Mouse (Mus musculus) fat pad, adult 2 months (tissue): ENCODE results near the gene Dnah2.

ENCODE experiments used
- DNase-seq: peaks from one replicate; pipeline ENCODE4 v3.0.0-alpha.2; 2011; ENCODE audit warnings: low read depth, low spot score; ENCODE audit errors: extremely low read depth

Dnah2 gene

DNA sequence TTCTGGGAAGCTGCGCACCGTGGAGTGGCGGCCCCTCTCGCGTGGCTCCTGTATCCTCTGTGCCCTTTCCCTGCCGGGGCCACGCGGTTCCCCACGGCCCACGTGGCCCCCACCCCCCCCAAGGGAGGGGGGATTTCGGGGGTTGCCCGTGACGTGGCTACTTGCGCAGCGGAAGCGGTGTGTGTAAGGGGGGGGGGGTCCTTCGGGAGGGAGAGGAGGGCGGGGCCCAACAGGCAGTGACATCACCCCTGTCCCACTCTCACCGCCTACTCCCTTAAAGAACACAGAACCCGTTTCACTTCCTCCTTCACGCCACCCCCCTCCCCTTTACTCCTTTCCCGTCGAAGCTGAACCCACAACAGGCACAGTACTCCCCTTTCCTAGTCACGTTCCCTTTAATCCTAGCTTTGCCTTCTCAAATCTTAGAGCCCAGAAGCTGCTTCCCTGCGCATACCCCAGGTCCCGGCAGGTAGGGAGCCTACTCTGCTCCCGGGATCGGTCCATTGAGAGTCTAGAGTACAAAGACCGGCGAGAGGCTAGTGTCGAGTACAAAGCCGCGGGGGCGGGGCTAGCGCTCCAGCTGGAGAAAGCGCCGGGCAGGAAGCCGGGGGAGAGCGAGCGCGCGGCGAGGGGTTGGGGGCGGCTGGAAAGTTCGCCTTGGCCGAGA lies 139.4 kb downstream of the Dnah2 start:
- no peak for DNase-seq

DNA sequence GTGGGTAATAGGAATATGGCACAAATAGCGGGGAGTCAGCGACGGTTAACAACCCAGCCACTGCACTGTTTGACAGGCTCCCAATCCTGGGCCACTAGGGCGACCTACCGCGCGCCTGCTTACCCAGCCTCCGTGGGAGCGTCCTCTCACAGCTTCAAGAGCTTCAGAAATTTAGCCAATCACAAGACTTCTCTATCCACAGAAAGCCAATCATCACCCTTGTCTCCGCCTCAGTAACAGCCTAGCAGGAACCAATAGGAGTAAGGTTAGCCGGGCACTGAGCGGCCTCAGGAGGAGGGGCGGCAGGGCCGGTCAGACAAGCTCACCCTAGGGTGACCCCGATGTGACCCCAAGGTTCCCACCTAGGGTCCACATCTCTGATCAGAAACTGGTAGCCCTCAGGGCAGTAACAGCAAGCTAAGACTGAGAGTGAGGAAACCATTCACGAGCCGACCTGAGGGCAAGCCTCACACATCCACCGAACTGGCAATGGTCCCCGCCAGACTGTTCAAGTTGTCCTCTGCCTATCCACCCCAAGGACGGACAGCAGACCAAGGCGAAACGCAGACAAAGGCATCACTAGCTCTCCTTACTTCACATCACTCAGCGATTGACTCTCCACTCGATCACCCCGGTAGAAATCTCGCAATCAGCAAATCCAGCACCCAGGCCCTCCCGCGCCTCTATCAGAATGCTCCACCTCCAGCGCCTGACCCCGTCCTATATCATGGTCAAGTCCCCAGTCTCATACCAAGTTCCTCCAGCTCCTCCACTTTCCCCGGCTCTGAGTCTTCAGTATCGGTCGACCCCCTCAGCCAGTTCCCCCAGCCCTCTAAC lies 140.2 kb downstream of the Dnah2 start:
- DNase-seq = no peak

GRCm38 (mm10) chr11:69407724-69408004 lies 141.2 kb downstream of the Dnah2 start:
- DNase-seq = no peak

GRCm38 (mm10) chr11:69406867-69407723 lies 141.8 kb downstream of the Dnah2 start:
- DNase-seq = no peak

- no peak for DNase-seq
Observed at GRCm38 (mm10) chr11:69406282-69406681, 142.6 kb downstream of the Dnah2 start.

DNA sequence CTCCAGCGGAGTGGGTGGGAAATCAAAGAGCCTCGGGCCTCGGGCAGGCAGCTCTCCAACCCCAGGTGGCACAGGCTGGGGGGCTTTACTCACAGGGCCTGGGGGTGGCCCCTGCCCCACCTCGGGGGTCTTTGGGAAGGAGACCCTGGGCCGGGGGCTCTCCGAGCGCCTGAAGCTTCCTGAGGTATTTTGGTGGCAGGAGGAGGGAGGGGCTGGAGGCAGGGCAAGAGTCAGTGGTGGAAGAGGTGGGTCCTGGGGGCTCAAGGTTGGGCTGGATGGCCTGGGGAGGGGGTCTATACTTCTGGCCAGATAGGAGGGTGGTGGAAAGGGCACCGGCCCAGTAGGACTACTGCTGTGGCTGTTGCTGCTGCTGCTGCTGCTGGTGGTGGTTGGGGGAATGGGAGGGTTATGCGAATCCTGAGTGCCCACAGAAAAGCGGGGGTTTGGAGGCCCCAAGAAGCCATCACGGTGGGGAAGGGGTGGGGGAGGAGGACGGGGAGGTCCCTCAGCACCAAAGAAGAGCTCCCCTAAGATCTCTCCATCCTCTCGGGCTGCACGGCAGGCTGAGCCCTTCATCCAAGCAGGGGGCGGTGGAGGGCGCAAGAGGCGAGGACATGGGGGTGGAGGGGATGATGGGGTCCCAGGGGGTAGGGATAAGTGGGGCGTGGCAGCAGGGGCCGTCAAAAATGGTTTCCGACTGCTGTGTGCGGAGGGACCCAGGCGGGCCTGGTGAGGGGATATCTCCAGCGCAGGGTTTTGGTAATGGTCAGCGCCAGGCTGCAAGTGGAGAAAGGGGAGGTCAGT lies 143.3 kb downstream of the Dnah2 start:
- no peak for DNase-seq

GRCm38 (mm10) chr11:69404595-69405396 lies 144.1 kb downstream of the Dnah2 start:
- no peak for DNase-seq

GRCm38 (mm10) chr11:69403691-69404594 lies 145.0 kb downstream of the Dnah2 start:
- no peak for DNase-seq

DNA sequence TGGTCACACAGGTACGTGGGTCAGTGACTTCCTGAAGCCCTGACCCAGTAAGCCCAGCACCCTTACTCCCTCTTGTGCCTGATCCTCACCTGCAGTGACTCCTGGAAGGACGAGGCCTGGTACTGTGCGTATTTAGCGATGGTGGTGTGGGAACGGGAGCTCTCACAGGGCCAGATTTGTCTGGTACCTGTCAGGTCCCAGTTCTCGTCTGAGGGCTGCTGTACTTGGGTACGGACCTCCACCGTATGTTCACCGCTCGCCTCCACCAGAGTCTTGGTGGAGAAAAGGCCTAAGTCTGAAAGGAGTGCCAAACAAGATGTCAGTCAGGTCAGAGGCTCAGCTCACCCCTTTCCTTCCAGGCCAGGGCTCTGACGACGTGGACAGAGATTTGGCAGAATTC lies 146.9 kb downstream of the Dnah2 start:
- no peak for DNase-seq

DNA sequence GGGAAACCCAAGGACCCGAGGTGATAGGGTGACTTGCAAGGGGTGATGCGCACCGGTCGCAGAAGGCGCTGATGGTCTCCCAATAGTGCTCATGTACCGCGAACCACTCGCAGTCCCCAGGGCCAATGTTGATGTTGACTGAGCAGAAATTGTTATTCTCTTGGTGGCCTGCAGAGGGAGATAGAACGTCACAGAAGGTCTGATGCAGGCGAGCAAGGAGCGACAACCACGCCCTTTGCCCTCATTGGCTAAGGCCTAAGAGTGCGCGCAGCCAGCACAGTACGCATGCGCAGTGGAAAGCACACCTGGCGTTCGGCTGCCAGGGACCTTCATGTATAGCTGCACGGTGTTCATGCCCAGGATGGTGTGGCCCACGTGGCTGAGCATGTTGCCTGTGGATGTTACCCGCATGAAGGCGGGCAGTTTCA lies 147.7 kb downstream of the Dnah2 start:
- DNase-seq = no peak

GRCm38 (mm10) chr11:69400083-69400850 lies 148.6 kb downstream of the Dnah2 start:
- DNase-seq = no peak

DNA sequence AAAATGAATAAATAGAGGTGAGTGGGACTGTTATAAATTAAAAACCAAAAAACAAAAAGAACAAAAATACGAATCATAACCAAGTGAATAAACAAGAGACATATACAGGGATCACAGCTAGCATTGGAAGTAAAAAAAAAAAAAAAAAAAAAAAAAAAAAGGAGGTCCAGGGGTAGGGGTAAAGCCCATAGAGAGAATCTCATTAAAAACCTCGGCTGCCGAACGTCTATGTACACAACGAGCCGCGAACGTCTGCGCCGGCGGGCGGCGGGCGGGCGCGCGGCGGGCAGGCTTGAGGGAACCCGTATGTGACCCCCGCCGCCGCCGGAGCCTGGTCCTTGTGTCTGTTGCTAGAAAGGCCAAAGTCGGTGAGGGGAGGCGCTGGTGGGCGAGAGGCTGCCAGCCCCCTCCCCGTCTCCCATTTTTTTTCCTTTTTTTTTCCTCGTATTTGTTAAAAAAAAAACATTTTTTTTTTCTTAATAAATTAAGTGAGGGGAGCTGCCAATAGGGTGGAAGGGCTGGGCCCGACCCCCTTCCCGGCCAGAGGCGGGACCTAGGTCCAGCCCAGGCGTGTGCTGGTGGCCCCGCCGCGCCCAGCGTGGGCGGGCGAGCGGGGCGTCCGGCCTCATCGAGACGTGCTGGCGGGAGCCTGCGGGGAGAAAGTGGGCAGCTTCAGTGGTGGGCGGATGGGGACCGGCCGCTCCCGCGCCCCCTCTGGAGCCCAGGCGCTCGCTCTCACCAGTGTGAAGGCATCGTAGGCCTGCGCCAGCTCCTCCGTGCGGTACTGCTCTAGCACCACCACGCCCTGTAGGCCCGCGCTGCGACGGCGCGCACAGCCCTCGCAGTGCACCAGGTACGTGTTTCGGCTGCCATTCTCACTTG lies 149.5 kb downstream of the Dnah2 start:
- no peak for DNase-seq

- no peak for DNase-seq
Observed at GRCm38 (mm10) chr11:69398486-69399200, 150.3 kb downstream of the Dnah2 start.

DNA sequence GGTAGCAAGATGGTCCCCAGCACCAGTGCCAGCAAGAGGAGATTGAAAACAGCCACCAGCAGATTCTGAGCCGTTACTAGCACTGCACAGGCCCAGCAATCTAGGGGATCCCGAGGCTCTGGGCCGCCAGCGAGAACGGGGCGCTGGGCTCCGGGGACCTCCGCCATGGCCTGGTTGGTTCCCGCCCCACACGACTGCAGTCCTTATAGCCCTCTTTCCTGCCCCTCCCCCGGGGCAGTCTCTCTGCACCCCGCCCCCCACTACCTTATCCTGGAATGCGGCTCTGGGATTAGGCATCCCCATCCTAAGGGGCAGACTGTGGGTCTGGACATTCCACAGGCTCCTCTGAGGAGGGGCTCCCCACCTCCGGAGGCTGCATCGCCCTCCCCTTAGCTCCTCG lies 150.9 kb downstream of the Dnah2 start, which contains the start of gene Tmem88:
TSS of gene Tmem88 (minus strand) at position 176 of the 400 bp plus-strand sequence.
- no peak for DNase-seq

DNA sequence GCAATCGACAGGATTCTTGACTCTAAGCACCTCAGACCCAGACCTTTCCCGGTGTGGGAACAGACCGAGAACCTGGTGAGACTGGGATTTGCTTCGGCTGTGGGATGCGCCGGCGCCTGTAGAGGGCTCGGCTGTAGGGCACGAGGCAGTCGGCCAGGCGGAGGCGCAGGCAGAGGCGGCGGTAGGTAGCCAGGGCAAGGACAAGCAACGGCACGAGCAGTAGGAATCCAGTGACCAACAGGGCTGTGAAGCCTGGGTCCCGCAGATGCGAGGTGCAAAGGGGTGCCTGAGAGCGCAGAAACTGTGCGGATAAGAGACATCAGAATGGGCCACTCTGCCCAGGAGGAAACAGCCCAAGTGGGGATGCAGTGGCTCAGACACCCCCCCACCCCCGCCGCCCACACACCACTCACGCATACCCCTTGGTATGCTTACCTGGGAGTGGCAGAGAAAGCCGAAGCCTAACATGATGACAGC lies 151.3 kb downstream of the Dnah2 start:
- no peak for DNase-seq

DNA sequence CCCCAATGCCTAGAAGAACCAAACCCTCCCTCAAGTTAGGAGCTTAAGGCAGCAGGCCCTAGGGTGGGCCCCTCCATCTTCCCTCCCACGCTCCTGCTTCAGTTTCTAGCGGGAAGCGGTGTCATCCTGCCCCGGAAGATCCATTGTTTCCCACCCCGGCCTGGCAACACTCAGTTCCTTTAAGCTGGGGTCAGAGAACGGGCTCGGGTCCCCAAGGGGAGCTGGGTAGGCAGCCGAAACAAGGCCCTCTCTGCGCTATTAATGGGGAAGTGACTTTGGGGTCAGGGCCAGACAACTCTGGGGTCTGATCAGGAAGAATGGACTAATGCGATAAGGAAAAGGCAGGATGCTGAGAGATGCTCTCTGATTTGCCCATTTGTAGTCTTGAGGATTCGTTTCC lies 152.1 kb downstream of the Dnah2 start:
- DNase-seq = no peak
